Mouse (Mus musculus): ENCODE measurements around the gene Tedc2. TPM values are rescaled to one million over a fixed set of nuclear protein-coding genes. Genes with fewer than 3 reads are reported as not detected.

Gene Tedc2
- total and polyA plus RNA-seq, 3 experiments, result 22.6 to 24.6 TPM; not detected in 1

- H3K79me2 ChIP-seq (ENCODE audit: control insufficient read depth, insufficient read depth, low read length, poor library complexity), result peaks cover 50% of the 10 kb centered on the region
- peak within 1 kb of the TSS; percentile 53 to 66 for H3K4me3 ChIP-seq (ENCODE audit: control insufficient read depth in 1 of 2, insufficient read depth in 1 of 2, low read depth in 2 of 2, low read length in 2 of 2)
- H3K9ac ChIP-seq (ENCODE audit: control insufficient read depth, low read depth, low read length, poor library complexity, severe bottlenecking), result peak within 1 kb of the TSS; percentile 86
- peaks cover 9 to 54% of the 10 kb centered on the region in 2 experiments for H3K4me1 ChIP-seq (ENCODE audit: control insufficient read depth in 1 of 2, insufficient read depth in 2 of 2, low read length in 2 of 2)
- TF ChIP-seq MYC (IDR thresholded peaks at IDR 0.05; ENCODE audit: low read depth, low read length) (peak; percentile 84; the same call in 1 of the 2 replicates), NELFE (IDR thresholded peaks at IDR 0.05; ENCODE audit: low read depth, low read length) (peak; percentile 76), POLR2A (IDR thresholded peaks at IDR 0.05; ENCODE audit: control insufficient read depth in 1 of 2, insufficient read depth in 1 of 2, low read depth in 1 of 2, low read length in 2 of 2, poor library complexity in 1 of 2) (peak; percentile 81 to 88), USF1 (IDR thresholded peaks at IDR 0.05; ENCODE audit: low read depth, low read length) (no peak), POLR2AphosphoS2 (IDR thresholded peaks at IDR 0.05; ENCODE audit: low read length) (peak; percentile 79; the same call in 1 of the 2 replicates), SMC3 (IDR thresholded peaks at IDR 0.05; ENCODE audit: low read depth, low read length) (no peak), TBP (IDR thresholded peaks at IDR 0.05; ENCODE audit: low read depth, low read length) (0 out of 2 replicates have a peak, but pooled peaks have one; percentile 32), ZMIZ1 (IDR thresholded peaks at IDR 0.05; ENCODE audit: low read depth, low read length) (peak; percentile 74), HCFC1 (IDR thresholded peaks at IDR 0.05; ENCODE audit: low read depth, low read length) (peak; percentile 26; the same call in 1 of the 2 replicates), MAZ (IDR thresholded peaks at IDR 0.05; ENCODE audit: low read depth, low read length) (peak; percentile 71), NRF1 (IDR thresholded peaks at IDR 0.05; ENCODE audit: insufficient read depth, low read depth, low read length, poor library complexity, severe bottlenecking) (peak; percentile 96; the same call in 1 of the 2 replicates), CTCF (IDR thresholded peaks at IDR 0.05 in 2 of 3, conservative IDR thresholded peaks at IDR 0.05 in 1 of 3; ENCODE audit: control insufficient read depth in 1 of 3, insufficient read depth in 1 of 3, low read depth in 2 of 3, low read length in 3 of 3, poor library complexity in 1 of 3, severe bottlenecking in 1 of 3) (no peak; a peak in 1 of 6 replicates), JUND (IDR thresholded peaks at IDR 0.05; ENCODE audit: low read depth, low read length) (no peak), E2F4 (IDR thresholded peaks at IDR 0.05; ENCODE audit: borderline replicate concordance, low read depth, low read length) (peak; percentile 60; the same call in 1 of the 2 replicates), MXI1 (IDR thresholded peaks at IDR 0.05; ENCODE audit: low read depth, low read length) (peak; percentile 58; the same call in 1 of the 2 replicates), UBTF (IDR thresholded peaks at IDR 0.05; ENCODE audit: borderline replicate concordance, insufficient read depth, low read depth, low read length) (no peak), MAX (IDR thresholded peaks at IDR 0.05; ENCODE audit: low read length) (peak; percentile 93)
- no peaks in the 10 kb centered on the region for H3K27me3 ChIP-seq (ENCODE audit: control insufficient read depth in 1 of 2, insufficient read depth in 2 of 2, low read length in 2 of 2)
- H3K27ac ChIP-seq (ENCODE audit: control insufficient read depth, low read depth, low read length), result peak within 1 kb of the TSS; percentile 94
- H3K36me3 ChIP-seq (ENCODE audit: control insufficient read depth in 1 of 2, insufficient read depth in 2 of 2, low read length in 2 of 2), result peaks cover 0 to 39% of the 10 kb centered on the region in 2 experiments; a peak in 3 of 4 replicates
- H3K9me3 ChIP-seq (replicated peaks; ENCODE audit: insufficient read depth, low read length), result no peaks in the 10 kb centered on the region
- peak; percentile 97 for DNase-seq (ENCODE audit: low read depth, low spot score)
Measured at GRCm38 (mm10) chr17:24205284-24205888, 15.3 kb downstream of the Tedc2 start, which contains the start of gene Tbc1d24. Tbc1d24 (minus strand) TSS chr17:24205562.

- Histone ChIP-seq H3K9me3 (replicated peaks; ENCODE audit: insufficient read depth, low read length) (no peaks in the 10 kb centered on the region), H3K27me3 (ENCODE audit: control insufficient read depth in 1 of 2, insufficient read depth in 2 of 2, low read length in 2 of 2) (no peaks in the 10 kb centered on the region), H3K27ac (ENCODE audit: control insufficient read depth, low read depth, low read length) (peak overlapping the region; percentile 83), H3K4me1 (ENCODE audit: control insufficient read depth in 1 of 2, insufficient read depth in 2 of 2, low read length in 2 of 2) (peaks cover 9 to 58% of the 10 kb centered on the region in 2 experiments), H3K9ac (ENCODE audit: control insufficient read depth, low read depth, low read length, poor library complexity, severe bottlenecking) (peak overlapping the region; percentile 70), H3K79me2 (ENCODE audit: control insufficient read depth, insufficient read depth, low read length, poor library complexity) (peaks cover 50% of the 10 kb centered on the region), H3K4me3 (ENCODE audit: control insufficient read depth in 1 of 2, insufficient read depth in 1 of 2, low read depth in 2 of 2, low read length in 2 of 2) (peak overlapping the region; percentile 53 to 66), H3K36me3 (ENCODE audit: control insufficient read depth in 1 of 2, insufficient read depth in 2 of 2, low read length in 2 of 2) (peaks cover 0 to 41% of the 10 kb centered on the region in 2 experiments; a peak in 3 of 4 replicates)
- TF ChIP-seq GABPA (IDR thresholded peaks at IDR 0.05; ENCODE audit: low read depth, low read length) (no peak), MXI1 (IDR thresholded peaks at IDR 0.05; ENCODE audit: low read depth, low read length) (peak; percentile 20; the same call in 1 of the 2 replicates), ZC3H11A (IDR thresholded peaks at IDR 0.05; ENCODE audit: low read depth, low read length) (no peak), CHD1 (IDR thresholded peaks at IDR 0.05; ENCODE audit: low read depth, low read length) (0 out of 2 replicates have a peak, but pooled peaks have one; percentile 10)
- peak; percentile 53 for DNase-seq (ENCODE audit: low read depth, low spot score)
Measured at GRCm38 (mm10) chr17:24204846-24205245, 15.8 kb downstream of the Tedc2 start.

Data from MEL (cell line).